18 mouse cellular contexts compared by ENCODE assay signal in genomic region chr1:51947116-51947515, GRCm38 (mm10). TPM values are rescaled to one million over a fixed set of nuclear protein-coding genes. Genes with fewer than 3 reads are reported as not detected.
DNase-seq lines count a peak whose midpoint lies in the region; TF ChIP-seq lines count a peak whose summit lies in the region.
"Had no signal": no experiment of that assay in that cellular context is flagged by ENCODE, and none has a peak within 500 bp of the region (broad histone marks: within the 10 kb centered on the region; RNA-seq: fewer than 3 reads in every experiment).

No protein-coding gene starts in this region.

- DNase-seq in cerebellum, postnatal 25 days: peak; percentile 13 to 39
- no peak for DNase-seq in cerebellum, adult 9-11 months
- peak; percentile 45 for DNase-seq in left cerebral cortex, postnatal 4 days
- DNase-seq in left cerebral cortex, postnatal 14 days (ENCODE audit: low spot score in 2 of 2): no peak
- DNase-seq in brain, embryonic 14.5 days (ENCODE audit: low read depth): peak; percentile 18
- DNase-seq in kidney, postnatal 14 days: no peak
- DNase-seq: adrenal gland, postnatal 10 days; adrenal gland, postnatal 36 days; cerebellum, adult 11 months; cerebellum, adult 9-10 months; gastrocnemius, postnatal 10 days; gastrocnemius, postnatal 36 days; heart, adult 2 months; heart, postnatal 14 days; heart, postnatal 4 days; kidney, adult 11 months had no signal

- no peak for TF ChIP-seq CTCF in brain, embryonic 14.5 days (IDR thresholded peaks at IDR 0.05; ENCODE audit: borderline replicate concordance, extremely low read depth, insufficient read depth, insufficient read length)

- TF ChIP-seq POLR2A in brain, embryonic 14.5 days (IDR thresholded peaks at IDR 0.05; ENCODE audit: borderline replicate concordance, extremely low read depth, insufficient read depth, insufficient read length, poor library complexity, severe bottlenecking): no peak

- intact Hi-C loops in left cerebral cortex, postnatal 4 days (cut with DNase I): loop anchor here (10.0 kb wide), 1 partner anchor 272 kb away; no protein-coding TSS in a partner anchor
- intact Hi-C loops in left cerebral cortex, postnatal 14 days (cut with DNase I): no loop called here

RNA-seq across cellular contexts. Expression of gene Myo1b, which starts 31.2 kb away (rescaled TPM):
- total RNA-seq in left cerebral cortex, postnatal 4 days (2021): 10 to 100 TPM; 67.0 to 70.4 TPM
- 10 to 100 TPM; 45.2 to 48.1 TPM for total RNA-seq in left cerebral cortex, postnatal 14 days (2021)
- 57.9 and 59.1 TPM in 2 replicates for polyA plus RNA-seq in brain, embryonic 14.5 days (2012; rRNA removed)
- total RNA-seq: MEL had no signal

RNA-seq across cellular contexts. Expression of gene Stat4, which starts 39.8 kb away (rescaled TPM):
- total RNA-seq in left cerebral cortex, postnatal 4 days (2021): 1 to 10 TPM; 3.8 to 4.7 TPM
- total RNA-seq in left cerebral cortex, postnatal 14 days (2021): 1 to 10 TPM; 2.9 to 3.0 TPM
- polyA plus RNA-seq in brain, embryonic 14.5 days (2012; rRNA removed): 0.38 and 0.42 TPM in 2 replicates
- total RNA-seq: MEL had no signal
- polyA plus RNA-seq: C2C12 had no signal

Comparison
In these comparisons a context has a peak if more than half of its experiments do, and no peak if none do; other contexts are left out.
1. DNase-seq: peak in cerebellum, postnatal 25 days (2 of 2), left cerebral cortex, postnatal 4 days (single experiment) and brain, embryonic 14.5 days (single experiment); none in cerebellum, adult 9-11 months (single experiment), left cerebral cortex, postnatal 14 days (0 of 2) and kidney, postnatal 14 days (single experiment).